Mouse (Mus musculus): Measurements from ENCODE around the gene Map4k5. TPM values are rescaled to one million over a fixed set of nuclear protein-coding genes. Genes with fewer than 3 reads are reported as not detected.

Gene Map4k5
- polyA plus RNA-seq, 1 experiment from 2014 or later, result 14.2 TPM

GRCm38 (mm10) chr12:69917870-69918269 lies 24.9 kb upstream of the Map4k5 start:
- H3K4me1 ChIP-seq (ENCODE audit: control insufficient read depth, insufficient read depth, low read length), result no peaks in the 10 kb centered on the region
- H3K4me2 ChIP-seq (ENCODE audit: low read depth, low read length), result no peak overlapping the region
- no peak overlapping the region for H3K9ac ChIP-seq (ENCODE audit: low read depth, low read length)
- no peak for ATAC-seq
- no peaks in the 10 kb centered on the region for H3K36me3 ChIP-seq (ENCODE audit: control insufficient read depth, insufficient read depth, low read length)
- no peak overlapping the region for H3K27ac ChIP-seq (ENCODE audit: low read length)
- no peaks in the 10 kb centered on the region for H3K27me3 ChIP-seq (replicated peaks; ENCODE audit: control insufficient read depth, insufficient read depth, low read length)
- no peak overlapping the region for H3K4me3 ChIP-seq (ENCODE audit: low read length)
- H3K9me3 ChIP-seq (ENCODE audit: control insufficient read depth, low read length), result no peaks in the 10 kb centered on the region
- 87% methylated on average over 2 of the region's 2 CpGs for WGBS

GRCm38 (mm10) chr12:69912737-69913136 lies 19.7 kb upstream of the Map4k5 start:
- H3K4me3 ChIP-seq (ENCODE audit: low read length), result no peak overlapping the region
- H3K27me3 ChIP-seq (replicated peaks; ENCODE audit: control insufficient read depth, insufficient read depth, low read length), result no peaks in the 10 kb centered on the region
- no peak overlapping the region for H3K4me2 ChIP-seq (ENCODE audit: low read depth, low read length)
- no peak for ATAC-seq
- H3K27ac ChIP-seq (ENCODE audit: low read length), result no peak overlapping the region
- WGBS, result 83% methylated on average over 7 of the region's 7 CpGs
- H3K9ac ChIP-seq (ENCODE audit: low read depth, low read length), result no peak overlapping the region
- H3K9me3 ChIP-seq (ENCODE audit: control insufficient read depth, low read length), result no peaks in the 10 kb centered on the region
- no peaks in the 10 kb centered on the region for H3K36me3 ChIP-seq (ENCODE audit: control insufficient read depth, insufficient read depth, low read length)
- H3K4me1 ChIP-seq (ENCODE audit: control insufficient read depth, insufficient read depth, low read length), result peaks cover 3% of the 10 kb centered on the region; the same call in 1 of the 2 replicates

GRCm38 (mm10) chr12:69911906-69912305 lies 18.9 kb upstream of the Map4k5 start:
- no peak for ATAC-seq
- H3K27me3 ChIP-seq (replicated peaks; ENCODE audit: control insufficient read depth, insufficient read depth, low read length), result no peaks in the 10 kb centered on the region
- H3K4me1 ChIP-seq (ENCODE audit: control insufficient read depth, insufficient read depth, low read length), result peaks cover 5% of the 10 kb centered on the region; the same call in 1 of the 2 replicates
- H3K27ac ChIP-seq (ENCODE audit: low read length), result no peak overlapping the region
- no peaks in the 10 kb centered on the region for H3K9me3 ChIP-seq (ENCODE audit: control insufficient read depth, low read length)
- H3K4me2 ChIP-seq (ENCODE audit: low read depth, low read length), result no peak overlapping the region
- H3K36me3 ChIP-seq (ENCODE audit: control insufficient read depth, insufficient read depth, low read length), result no peaks in the 10 kb centered on the region
- H3K9ac ChIP-seq (ENCODE audit: low read depth, low read length), result no peak overlapping the region
- 80% methylated on average over 7 of the region's 7 CpGs for WGBS
- H3K4me3 ChIP-seq (ENCODE audit: low read length), result no peak overlapping the region

- Histone ChIP-seq H3K36me3 (ENCODE audit: control insufficient read depth, insufficient read depth, low read length) (no peaks in the 10 kb centered on the region), H3K4me3 (ENCODE audit: low read length) (peak overlapping the region; percentile 37), H3K27me3 (replicated peaks; ENCODE audit: control insufficient read depth, insufficient read depth, low read length) (no peaks in the 10 kb centered on the region), H3K4me2 (ENCODE audit: low read depth, low read length) (peak overlapping the region; percentile 51; the same call in 1 of the 2 replicates), H3K9ac (ENCODE audit: low read depth, low read length) (peak overlapping the region; percentile 53; the same call in 1 of the 2 replicates), H3K4me1 (ENCODE audit: control insufficient read depth, insufficient read depth, low read length) (peaks cover 5% of the 10 kb centered on the region; the same call in 1 of the 2 replicates), H3K27ac (ENCODE audit: low read length) (no peak overlapping the region), H3K9me3 (ENCODE audit: control insufficient read depth, low read length) (no peaks in the 10 kb centered on the region)
- no peak for ATAC-seq
- 40% methylated on average over 19 of the region's 19 CpGs for WGBS
Observed at GRCm38 (mm10) chr12:69908511-69908900, 15.5 kb upstream of the Map4k5 start.

GRCm38 (mm10) chr12:69907667-69908510 lies 14.9 kb upstream of the Map4k5 start:
- Histone ChIP-seq H3K4me1 (ENCODE audit: control insufficient read depth, insufficient read depth, low read length) (peaks cover 5% of the 10 kb centered on the region; the same call in 1 of the 2 replicates), H3K4me2 (ENCODE audit: low read depth, low read length) (peak overlapping the region; percentile 51), H3K4me3 (ENCODE audit: low read length) (peak overlapping the region; percentile 37), H3K27me3 (replicated peaks; ENCODE audit: control insufficient read depth, insufficient read depth, low read length) (no peaks in the 10 kb centered on the region), H3K9me3 (ENCODE audit: control insufficient read depth, low read length) (no peaks in the 10 kb centered on the region), H3K27ac (ENCODE audit: low read length) (0 out of 2 replicates have a peak overlapping the region, but pooled peaks have one; percentile 0), H3K36me3 (ENCODE audit: control insufficient read depth, insufficient read depth, low read length) (no peaks in the 10 kb centered on the region), H3K9ac (ENCODE audit: low read depth, low read length) (peak overlapping the region; percentile 53)
- peak; percentile 65 for ATAC-seq
- WGBS, result 7% methylated on average over 30 of the region's 30 CpGs

- WGBS, result 60% methylated on average over 2 of the region's 2 CpGs
- ATAC-seq, result no peak
- Histone ChIP-seq H3K4me3 (ENCODE audit: low read length) (no peak overlapping the region), H3K27ac (ENCODE audit: low read length) (no peak overlapping the region), H3K4me1 (ENCODE audit: control insufficient read depth, insufficient read depth, low read length) (peaks cover 5% of the 10 kb centered on the region; the same call in 1 of the 2 replicates), H3K9me3 (ENCODE audit: control insufficient read depth, low read length) (no peaks in the 10 kb centered on the region), H3K4me2 (ENCODE audit: low read depth, low read length) (no peak overlapping the region), H3K27me3 (replicated peaks; ENCODE audit: control insufficient read depth, insufficient read depth, low read length) (no peaks in the 10 kb centered on the region), H3K9ac (ENCODE audit: low read depth, low read length) (no peak overlapping the region), H3K36me3 (ENCODE audit: control insufficient read depth, insufficient read depth, low read length) (no peaks in the 10 kb centered on the region)
Observed at GRCm38 (mm10) chr12:69904991-69905390, 12.0 kb upstream of the Map4k5 start.

- Histone ChIP-seq H3K4me2 (ENCODE audit: low read depth, low read length) (no peak overlapping the region), H3K9me3 (ENCODE audit: control insufficient read depth, low read length) (no peaks in the 10 kb centered on the region), H3K4me1 (ENCODE audit: control insufficient read depth, insufficient read depth, low read length) (no peaks in the 10 kb centered on the region), H3K36me3 (ENCODE audit: control insufficient read depth, insufficient read depth, low read length) (no peaks in the 10 kb centered on the region), H3K9ac (ENCODE audit: low read depth, low read length) (no peak overlapping the region), H3K4me3 (ENCODE audit: low read length) (no peak overlapping the region), H3K27ac (ENCODE audit: low read length) (no peak overlapping the region), H3K27me3 (replicated peaks; ENCODE audit: control insufficient read depth, insufficient read depth, low read length) (no peaks in the 10 kb centered on the region)
- 68% methylated on average over 4 of the region's 4 CpGs for WGBS
- no peak for ATAC-seq
Observed at GRCm38 (mm10) chr12:69898119-69898518, 5.1 kb upstream of the Map4k5 start.

GRCm38 (mm10) chr12:69895046-69895445 lies 2.0 kb upstream of the Map4k5 start:
- no peaks in the 10 kb centered on the region for H3K36me3 ChIP-seq (ENCODE audit: control insufficient read depth, insufficient read depth, low read length)
- no peak overlapping the region for H3K4me3 ChIP-seq (ENCODE audit: low read length)
- no peak for ATAC-seq
- no peak overlapping the region for H3K9ac ChIP-seq (ENCODE audit: low read depth, low read length)
- no peak overlapping the region for H3K4me2 ChIP-seq (ENCODE audit: low read depth, low read length)
- H3K27ac ChIP-seq (ENCODE audit: low read length), result no peak overlapping the region
- 52% methylated on average over 2 of the region's 2 CpGs for WGBS
- H3K9me3 ChIP-seq (ENCODE audit: control insufficient read depth, low read length), result no peaks in the 10 kb centered on the region
- H3K27me3 ChIP-seq (replicated peaks; ENCODE audit: control insufficient read depth, insufficient read depth, low read length), result no peaks in the 10 kb centered on the region
- peaks cover 15% of the 10 kb centered on the region for H3K4me1 ChIP-seq (ENCODE audit: control insufficient read depth, insufficient read depth, low read length)

GRCm38 (mm10) chr12:69893927-69894326 lies 927 bp upstream of the Map4k5 start:
- no peak for ATAC-seq
- no peak overlapping the region for H3K27ac ChIP-seq (ENCODE audit: low read length)
- no peak overlapping the region for H3K9ac ChIP-seq (ENCODE audit: low read depth, low read length)
- H3K4me2 ChIP-seq (ENCODE audit: low read depth, low read length), result no peak overlapping the region
- H3K4me3 ChIP-seq (ENCODE audit: low read length), result no peak overlapping the region
- no peaks in the 10 kb centered on the region for H3K27me3 ChIP-seq (replicated peaks; ENCODE audit: control insufficient read depth, insufficient read depth, low read length)
- H3K4me1 ChIP-seq (ENCODE audit: control insufficient read depth, insufficient read depth, low read length), result peaks cover 23% of the 10 kb centered on the region
- no peaks in the 10 kb centered on the region for H3K9me3 ChIP-seq (ENCODE audit: control insufficient read depth, low read length)
- WGBS, result 66% methylated on average over 6 of the region's 6 CpGs
- no peaks in the 10 kb centered on the region for H3K36me3 ChIP-seq (ENCODE audit: control insufficient read depth, insufficient read depth, low read length)
